Mouse (Mus musculus) olfactory bulb, adult 2 months (tissue): ENCODE measurements around the gene Pld3. TPM values are rescaled to one million over a fixed set of nuclear protein-coding genes. Genes with fewer than 3 reads are reported as not detected.
A peak's percentile ranks its signal among the peaks of the same experiment; 100 is the strongest.

ENCODE experiments used
- H3K27ac ChIP-seq: fragments of 200-500 bp; 2 replicates; pipeline ENCODE4 v1.5.1; 2012; ENCODE audit warnings: low read depth, low read length; ENCODE audit not compliant: insufficient read depth
- H3K4me1 ChIP-seq: fragments of 200-500 bp; 2 replicates; pipeline ENCODE4 v1.6.1; 2012; ENCODE audit warnings: low read length; ENCODE audit not compliant: control insufficient read depth, insufficient read depth
- H3K4me3 ChIP-seq: fragments of 200-500 bp; 2 replicates; pipeline ENCODE4 v1.5.1; 2012; ENCODE audit warnings: mild to moderate bottlenecking, low read depth, low read length, moderate library complexity; ENCODE audit not compliant: insufficient read depth
- CTCF ChIP-seq: fragments of 200-500 bp; IDR thresholded peaks from 2 replicates; pipeline ENCODE4 v1.5.1; 2012; ENCODE audit warnings: low read depth, mild to moderate bottlenecking, low read length, moderate library complexity; ENCODE audit not compliant: insufficient read depth
- POLR2A ChIP-seq: fragments of 200-500 bp; IDR thresholded peaks from 2 replicates; pipeline ENCODE4 v1.6.1; 2012; ENCODE audit warnings: mild to moderate bottlenecking, low read depth, low read length, moderate library complexity; ENCODE audit not compliant: insufficient read depth
- WGBS: fragments of 180-500 bp; shearing (Covaris S2); methylation state at CpG from one replicate; pipeline ENCODE4 v1.1.7; 2018; 5-methylcytosine and 5-hydroxymethylcytosine counted together
- polyA plus RNA-seq: library from polyadenylated mRNA; stranded (reverse); fragments of >200 nt; gene quantifications from 2 replicates; pipeline ENCODE4 v1.2.4, GENCODE M21; 2012; ENCODE audit warnings: low replicate concordance; ENCODE audit not compliant: missing spikeins, insufficient read depth, insufficient read length

Pld3 gene
- polyA plus RNA-seq, 1 experiment = not detected

- WGBS = 90% methylated on average over 5 of the region's 5 CpGs
- Histone ChIP-seq H3K27ac (no peak overlapping the region), H3K4me3 (no peak overlapping the region), H3K4me1 (peaks cover 14% of the 10 kb centered on the region; the same call in 1 of the 2 replicates)
- TF ChIP-seq POLR2A (no peak), CTCF (no peak)
Observed at GRCm38 (mm10) chr7:27493450-27493849, 59.6 kb downstream of the Pld3 start.

- WGBS = 72% methylated on average over 3 of the region's 3 CpGs
- TF ChIP-seq CTCF (no peak), POLR2A (no peak)
- no peak overlapping the region for H3K27ac ChIP-seq
Observed at GRCm38 (mm10) chr7:27493022-27493421, 60.0 kb downstream of the Pld3 start.

DNA sequence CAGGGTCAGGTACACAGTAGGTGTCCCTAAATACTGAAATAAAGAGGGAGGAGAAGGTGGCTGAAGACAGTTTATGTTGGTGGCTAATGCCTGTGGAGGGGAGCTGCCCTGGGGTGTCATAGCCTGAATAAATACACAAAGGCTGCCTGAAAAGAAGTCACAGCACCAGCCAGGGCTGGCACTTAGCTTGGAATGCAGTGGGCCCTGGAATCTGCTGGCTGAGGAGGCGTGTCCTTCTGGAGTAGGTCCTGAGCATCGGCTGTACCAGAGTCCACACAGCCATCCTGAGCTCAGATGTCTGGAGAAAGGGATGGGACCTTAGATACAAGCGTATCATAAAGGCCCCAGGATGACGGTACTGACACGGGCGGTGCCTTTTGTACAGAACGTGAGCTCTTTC is 61.2 kb downstream of the Pld3 start:
- TF ChIP-seq CTCF (no peak), POLR2A (no peak)
- 86% methylated on average over 7 of the region's 7 CpGs for WGBS
- Histone ChIP-seq H3K4me1 (peaks cover 18% of the 10 kb centered on the region; the same call in 1 of the 2 replicates), H3K4me3 (no peak overlapping the region), H3K27ac (no peak overlapping the region)

More at GRCm38 (mm10) chr7:27493022-27493421, 60.0 kb downstream of the Pld3 start:
- Histone ChIP-seq H3K4me1 (peaks cover 14% of the 10 kb centered on the region; the same call in 1 of the 2 replicates), H3K4me3 (no peak overlapping the region)

DNA sequence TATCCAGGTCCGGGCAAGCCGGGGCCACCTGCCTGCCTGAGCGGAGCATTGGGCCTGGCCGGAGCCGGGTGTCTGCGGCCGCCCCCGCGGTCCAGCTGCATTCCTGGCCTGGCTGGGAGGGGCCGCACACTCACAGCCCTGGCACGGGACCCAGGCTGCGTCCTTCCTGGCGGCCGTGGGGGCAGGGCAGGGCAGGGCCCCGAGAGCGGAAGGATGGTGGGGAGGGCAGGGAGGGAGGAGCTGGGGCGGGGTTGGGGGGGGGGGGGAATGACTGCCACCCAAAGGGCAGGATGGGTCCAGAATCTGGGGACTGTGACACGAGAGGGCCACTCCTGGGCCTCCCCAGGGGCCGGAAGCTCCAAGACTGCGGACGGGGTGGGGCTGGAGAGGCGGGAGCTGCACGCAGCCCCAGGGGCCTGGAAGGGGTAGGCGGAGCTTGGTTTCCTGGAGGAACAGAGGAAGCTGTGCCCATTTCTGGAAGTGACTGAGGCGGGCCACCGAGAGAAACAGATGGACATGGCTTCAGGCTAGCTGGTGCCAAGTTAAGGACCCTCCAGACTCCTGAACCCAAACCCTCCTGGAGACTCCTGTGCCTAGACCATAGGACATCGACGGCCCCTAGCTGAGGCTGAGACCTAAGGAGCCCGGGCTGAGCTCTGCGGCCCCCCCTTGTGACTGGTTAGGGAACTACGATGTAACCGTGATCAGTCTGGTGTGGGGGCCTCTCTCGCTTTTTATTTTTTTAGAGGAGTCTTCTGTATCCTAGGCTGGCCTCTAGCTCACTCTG is 62.3 kb downstream of the Pld3 start:
- Histone ChIP-seq H3K4me3 (peak overlapping the region; percentile 51), H3K4me1 (peaks cover 18% of the 10 kb centered on the region; the same call in 1 of the 2 replicates), H3K27ac (peak overlapping the region; percentile 9; the same call in 1 of the 2 replicates)
- peak; percentile 88 for TF ChIP-seq CTCF
- TF ChIP-seq POLR2A = no peak
- WGBS = 3% methylated on average over 31 of the region's 33 CpGs

GRCm38 (mm10) chr7:27490227-27490542 is 62.8 kb downstream of the Pld3 start:
- H3K4me3 ChIP-seq = peak overlapping the region; percentile 51
- WGBS = 28% methylated on average over 4 of the region's 4 CpGs

DNA sequence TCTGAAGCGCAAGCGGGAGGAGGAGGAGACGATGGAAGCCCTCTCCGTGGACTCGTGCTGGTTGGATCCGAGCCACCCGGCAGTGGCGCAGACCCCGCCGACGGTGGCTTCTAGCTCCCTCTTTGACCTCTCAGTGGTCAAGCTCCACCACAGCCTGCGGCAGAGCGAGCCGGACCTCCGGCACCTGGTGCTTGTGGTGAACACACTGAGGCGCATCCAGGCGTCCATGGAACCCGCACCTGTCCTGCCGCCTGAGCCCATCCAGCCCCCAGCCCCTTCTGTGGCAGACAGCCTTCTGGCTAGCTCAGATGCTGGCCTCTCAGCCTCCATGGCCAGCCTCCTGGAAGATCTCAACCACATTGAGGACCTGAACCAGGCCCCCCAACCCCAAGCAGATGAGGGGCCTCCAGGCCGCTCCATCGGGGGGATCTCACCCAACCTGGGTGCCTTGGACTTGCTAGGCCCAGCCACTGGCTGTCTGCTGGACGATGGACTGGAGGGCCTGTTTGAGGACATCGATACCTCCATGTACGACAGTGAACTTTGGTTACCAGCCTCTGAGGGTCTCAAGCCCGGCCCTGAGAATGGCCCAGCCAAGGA is 63.6 kb downstream of the Pld3 start:
- WGBS = 89% methylated on average over 25 of the region's 25 CpGs
- Histone ChIP-seq H3K4me3 (no peak overlapping the region), H3K4me1 (peaks cover 18% of the 10 kb centered on the region; the same call in 1 of the 2 replicates), H3K27ac (no peak overlapping the region)
- no peak for TF ChIP-seq CTCF
- no peak for TF ChIP-seq POLR2A

More at GRCm38 (mm10) chr7:27490227-27490542, 62.8 kb downstream of the Pld3 start:
- TF ChIP-seq POLR2A (no peak), CTCF (no peak)
- Histone ChIP-seq H3K27ac (no peak overlapping the region; the same call in 1 of the 2 replicates), H3K4me1 (peaks cover 18% of the 10 kb centered on the region; the same call in 1 of the 2 replicates)

- peaks cover 18% of the 10 kb centered on the region; the same call in 1 of the 2 replicates for H3K4me1 ChIP-seq
- TF ChIP-seq CTCF (no peak), POLR2A (no peak)
- peak overlapping the region; percentile 88 for H3K4me3 ChIP-seq
- H3K27ac ChIP-seq = peak overlapping the region; percentile 67
- WGBS = 2% methylated on average over 13 of the region's 13 CpGs
Observed at GRCm38 (mm10) chr7:27487740-27488268, 65.2 kb downstream of the Pld3 start.

GRCm38 (mm10) chr7:27486770-27487697 is 66.0 kb downstream of the Pld3 start, which contains the start of gene Sertad1:
Gene Sertad1 (plus strand): TSS chr7:27486910.
- peak within 1 kb of the TSS; percentile 93 for H3K27ac ChIP-seq
- peak; percentile 90 for TF ChIP-seq POLR2A
- TF ChIP-seq CTCF = peak; percentile 99
- WGBS = under 1% methylated on average over 71 of the region's 80 CpGs
- peaks cover 18% of the 10 kb centered on the region; the same call in 1 of the 2 replicates for H3K4me1 ChIP-seq
- peak within 1 kb of the TSS; percentile 88 for H3K4me3 ChIP-seq
